Mouse (Mus musculus) 3134 (cell line): ENCODE data around the gene Tmem234.
A peak's percentile ranks its signal among the peaks of the same experiment; 100 is the strongest.

Experiments
- DNase-seq: peaks from one replicate; pipeline ENCODE4 v3.0.0-alpha.2; 2011; ENCODE audit warnings: low spot score; ENCODE audit not compliant: insufficient read length; ENCODE audit errors: extremely low read depth

Gene Tmem234

DNA sequence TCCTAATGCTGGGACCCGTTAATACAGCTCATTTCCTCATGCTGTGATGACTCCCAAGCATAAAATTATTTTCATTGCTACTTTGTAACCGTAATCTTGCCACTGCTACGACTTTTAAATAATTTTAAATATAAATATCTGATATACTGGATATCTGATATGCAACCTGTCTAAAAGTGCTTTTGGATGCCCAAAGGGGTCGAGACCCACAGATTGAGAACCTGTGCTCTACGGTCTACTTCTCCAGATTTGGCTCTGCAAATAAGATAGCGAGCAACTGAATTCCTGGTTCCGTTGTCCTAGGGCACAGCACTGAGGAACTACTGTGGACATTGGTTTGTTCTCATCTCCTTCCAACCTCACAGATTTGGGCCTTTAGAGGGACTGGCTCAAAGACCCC lies 22.8 kb upstream of the Tmem234 start:
- no peak for DNase-seq

DNA sequence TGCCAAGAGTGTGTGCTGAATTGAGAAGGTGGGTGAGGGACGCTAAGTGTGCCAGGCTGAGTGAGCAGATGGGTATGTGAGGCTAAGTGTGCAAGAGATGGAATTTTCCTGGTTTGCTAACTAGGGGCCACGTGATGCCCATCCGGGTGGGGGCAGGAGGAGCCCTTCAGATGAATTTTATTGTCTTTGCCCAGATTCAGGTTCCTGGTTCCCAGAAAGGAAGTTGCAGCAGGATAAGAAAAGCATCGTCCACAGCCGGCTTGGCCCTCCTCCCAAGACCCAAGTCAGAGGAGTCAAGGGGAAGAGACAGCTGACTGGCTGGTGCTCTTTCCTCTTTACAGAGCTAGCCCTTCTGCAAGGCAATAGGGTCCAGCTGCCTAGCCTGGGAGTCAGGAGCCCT lies 22.0 kb upstream of the Tmem234 start, which contains the start of gene Fam167b:
Gene Fam167b (minus strand): TSS at position 84 of the 400 bp plus-strand sequence.
- no peak for DNase-seq

DNA sequence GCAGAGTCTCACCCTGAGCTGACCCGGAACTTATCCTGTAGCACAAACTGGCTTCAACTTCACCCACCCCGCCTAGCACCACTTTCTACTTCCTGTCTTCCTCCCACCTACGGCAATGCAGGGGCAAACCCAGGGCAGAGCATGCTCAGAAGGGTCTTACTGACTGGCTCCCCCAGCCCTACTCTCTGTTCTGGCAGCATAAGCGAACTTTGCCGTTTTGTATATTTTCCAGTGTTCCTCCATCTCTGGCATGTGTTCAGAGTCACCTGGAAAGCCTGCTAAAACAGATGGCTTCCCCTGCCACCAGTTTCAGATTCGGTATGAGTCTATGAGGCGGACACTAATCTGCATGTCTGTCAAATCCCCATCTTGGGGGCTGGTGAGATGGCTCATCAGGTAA lies 20.1 kb upstream of the Tmem234 start:
- no peak for DNase-seq

DNA sequence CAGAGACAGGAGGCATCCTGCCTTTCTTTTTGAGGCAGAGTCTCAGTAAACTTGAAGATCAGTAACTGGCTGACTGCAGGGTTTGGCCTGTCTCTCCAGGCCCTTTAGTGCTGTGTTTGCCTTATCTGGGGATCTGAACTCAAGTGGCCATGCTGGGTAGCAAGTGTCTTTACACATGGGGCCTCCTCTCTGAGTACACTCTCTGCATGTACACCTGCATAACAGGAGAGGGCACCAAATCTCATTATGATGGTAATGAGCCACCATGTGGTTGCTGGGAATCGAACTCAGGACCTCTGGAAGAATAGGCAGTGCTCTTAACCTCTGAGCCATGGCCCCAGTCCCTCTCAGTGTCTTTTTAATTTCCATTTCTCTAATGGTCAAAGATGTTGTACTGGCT lies 18.2 kb upstream of the Tmem234 start:
- DNase-seq, result no peak

DNA sequence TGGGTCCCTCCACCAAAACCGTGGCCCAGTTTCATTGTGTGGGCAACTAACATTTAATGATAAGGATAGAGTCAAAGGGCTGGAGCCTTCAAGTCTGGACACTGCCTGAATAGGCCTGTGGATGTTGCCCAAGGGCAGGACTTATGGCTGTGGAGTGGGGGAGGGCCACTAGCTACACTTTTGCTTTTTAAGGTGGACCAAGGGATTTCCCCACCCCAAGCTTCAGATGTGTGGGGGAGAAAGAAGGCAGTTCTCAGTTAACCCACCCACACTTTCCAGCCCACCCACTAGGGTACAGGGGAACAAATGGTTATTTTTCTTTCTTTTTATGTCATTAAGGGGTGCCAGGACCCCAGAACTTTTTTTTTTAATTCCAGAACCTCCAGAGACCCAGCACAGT lies 16.1 kb upstream of the Tmem234 start:
- no peak for DNase-seq

DNA sequence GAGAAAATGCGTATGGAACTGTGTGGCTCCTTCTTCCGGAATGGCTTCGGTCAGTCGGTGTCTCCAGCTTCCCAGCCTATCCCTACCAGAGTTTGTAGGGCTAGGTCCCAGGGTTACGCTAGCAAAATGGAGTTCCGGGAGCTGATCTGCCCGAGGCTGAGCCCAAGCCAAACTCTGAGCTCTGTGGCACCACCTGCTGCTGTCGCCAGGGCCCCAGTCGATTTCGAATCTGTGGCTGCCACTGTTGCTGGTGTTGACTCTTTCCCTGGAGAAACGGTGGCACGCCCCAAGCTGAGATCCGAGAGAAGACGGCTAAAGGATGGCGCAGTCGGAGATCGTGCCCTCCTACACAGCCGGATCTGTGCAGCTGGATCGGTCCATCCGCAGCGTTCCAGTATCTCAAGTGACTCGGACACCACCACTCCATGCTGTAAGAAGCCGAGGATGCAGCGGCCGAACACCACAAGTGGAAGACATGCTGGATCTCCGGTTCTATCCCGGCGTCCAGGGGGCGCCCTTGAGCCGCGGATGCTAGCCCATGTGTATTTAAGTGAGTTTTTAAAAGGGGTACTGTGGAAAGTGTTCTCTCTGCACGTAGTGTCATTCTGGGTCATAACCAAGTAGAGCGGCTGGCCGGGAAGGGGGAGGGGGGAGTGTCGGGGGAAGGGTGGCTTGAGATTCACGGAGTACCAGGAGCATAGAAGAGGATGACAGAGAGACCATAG lies 15.4 kb upstream of the Tmem234 start:
- DNase-seq, result peak; percentile 17

DNA sequence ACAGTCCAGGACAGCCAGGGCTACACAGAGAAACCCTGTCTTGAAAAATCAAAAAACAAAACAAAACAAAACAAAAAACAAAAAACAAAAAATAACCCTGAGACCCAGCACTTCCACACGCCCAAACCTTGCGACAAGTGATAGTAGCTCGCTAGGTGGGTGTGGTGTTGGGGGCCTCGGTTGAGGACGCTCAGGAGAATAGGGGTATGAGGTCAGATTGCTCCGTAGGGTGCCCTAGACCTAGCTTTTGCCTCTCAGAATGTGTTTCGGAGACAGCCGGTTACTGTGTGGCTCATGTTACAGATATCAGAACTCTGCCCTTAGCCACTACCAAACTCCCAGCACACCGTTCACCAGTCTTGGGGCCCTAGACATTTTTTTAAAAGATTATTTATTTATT lies 14.7 kb upstream of the Tmem234 start:
- no peak for DNase-seq

DNA sequence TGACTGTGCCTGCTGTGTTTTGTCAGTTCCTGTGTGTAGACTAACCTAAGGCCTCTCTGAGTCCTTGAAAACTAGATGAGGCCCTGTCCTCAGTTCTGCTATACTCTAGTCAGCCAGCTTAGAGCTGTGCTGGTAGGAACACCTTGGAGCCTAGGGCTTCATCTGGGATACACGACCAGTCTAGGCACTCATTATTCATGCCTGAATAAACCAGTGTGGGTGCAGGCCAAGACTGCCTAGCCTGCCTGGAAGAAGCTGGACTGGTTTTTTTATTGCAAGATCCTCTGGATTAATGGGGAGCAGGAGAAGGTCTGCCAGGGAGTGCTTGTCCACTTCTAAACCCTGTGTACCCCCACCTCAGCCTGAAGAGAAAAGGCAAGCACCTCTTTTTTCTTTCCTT lies 13.5 kb upstream of the Tmem234 start:
- no peak for DNase-seq

DNA sequence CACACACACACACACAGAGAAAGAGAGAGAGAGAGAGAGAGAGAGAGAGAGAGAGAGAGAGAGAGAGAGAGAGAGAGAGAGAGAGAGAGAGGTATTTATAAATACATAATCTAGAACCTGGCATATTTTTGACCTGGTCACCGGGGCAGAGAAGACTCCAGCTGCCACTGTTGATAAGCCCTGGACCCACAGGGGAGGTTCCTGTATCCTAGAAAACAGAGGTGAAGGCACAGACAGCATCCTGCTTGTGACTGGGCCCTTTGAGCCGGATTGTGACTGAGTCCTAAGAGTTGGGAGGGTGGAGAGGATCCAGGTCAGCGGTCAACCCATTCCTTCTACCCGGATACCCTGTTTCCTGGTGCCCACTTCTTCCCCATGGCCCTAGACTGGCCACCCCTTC lies 11.6 kb upstream of the Tmem234 start:
- DNase-seq, result no peak

DNA sequence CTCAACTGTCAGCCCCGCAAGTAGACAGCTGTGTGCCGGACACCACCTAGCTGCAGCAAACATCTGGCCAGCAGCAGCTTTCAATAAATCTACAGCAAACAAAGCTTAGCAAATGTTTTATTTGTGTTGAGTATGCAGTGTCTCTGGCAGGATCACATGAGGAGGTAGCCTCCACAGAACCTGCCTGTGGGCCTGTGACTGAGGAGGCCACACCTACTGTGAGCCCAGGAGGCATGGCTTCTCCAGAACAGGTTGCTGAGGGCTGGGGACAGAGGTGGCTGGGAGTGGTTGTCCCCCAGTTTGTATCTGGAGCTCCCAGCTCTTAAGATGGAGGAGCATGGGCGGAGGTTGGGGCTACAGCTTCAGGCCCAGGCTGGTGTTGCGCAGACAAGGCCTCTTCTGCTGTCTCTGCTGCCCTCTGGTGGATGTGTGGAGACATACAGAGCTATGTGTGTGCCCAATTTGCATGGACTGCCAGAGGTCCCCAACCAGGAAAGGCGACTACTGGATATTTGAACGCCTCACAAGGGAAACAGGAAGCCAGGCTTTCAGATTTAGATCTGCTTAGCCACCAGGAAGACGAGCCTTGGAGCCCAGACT lies 8.1 kb downstream of the Tmem234 start:
- DNase-seq, result peak; percentile 59

DNA sequence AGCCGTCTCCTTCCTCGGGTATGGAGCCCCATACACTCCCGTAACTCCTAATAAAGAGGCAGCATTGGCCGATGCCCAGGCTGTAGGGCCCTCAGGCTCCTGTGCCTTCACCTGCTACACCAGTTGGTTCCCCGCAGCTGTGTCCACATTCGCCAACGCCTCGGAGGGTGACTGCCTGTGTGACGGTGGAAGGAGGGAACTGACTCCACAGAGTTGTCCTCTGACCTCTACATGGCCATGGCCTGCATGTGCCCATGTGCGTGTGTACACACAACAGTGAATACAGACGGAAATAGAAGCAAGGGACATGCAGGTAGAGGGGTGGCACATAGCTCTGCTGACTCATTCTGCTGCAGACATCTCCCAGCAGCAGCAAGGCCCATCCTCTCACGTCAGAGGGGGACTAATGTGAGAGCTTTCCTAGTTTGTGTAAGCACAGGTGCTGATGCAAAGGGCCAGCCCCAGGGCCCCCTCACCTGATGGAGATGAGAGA lies 8.7 kb downstream of the Tmem234 start:
- DNase-seq, result no peak

DNA sequence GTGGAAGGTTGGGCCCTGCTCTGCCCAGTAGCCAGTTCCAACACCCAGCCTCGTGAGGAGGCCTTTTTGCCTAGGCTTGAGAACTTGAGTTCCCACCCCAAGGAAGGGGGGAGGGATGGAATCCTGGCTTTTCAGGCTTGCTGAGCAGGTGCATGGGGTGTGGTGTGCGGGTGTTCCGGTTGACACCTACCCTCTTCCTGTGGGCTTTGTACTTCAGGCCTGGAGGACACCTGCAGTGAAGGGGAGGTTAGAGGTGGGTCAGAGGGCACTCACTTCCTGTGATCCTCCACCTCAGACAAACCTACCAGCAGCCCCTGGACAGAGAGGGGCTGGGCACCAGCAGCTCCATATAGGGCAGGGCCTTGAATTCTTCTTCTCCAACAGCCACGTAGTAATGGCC lies 9.6 kb downstream of the Tmem234 start:
- no peak for DNase-seq

DNA sequence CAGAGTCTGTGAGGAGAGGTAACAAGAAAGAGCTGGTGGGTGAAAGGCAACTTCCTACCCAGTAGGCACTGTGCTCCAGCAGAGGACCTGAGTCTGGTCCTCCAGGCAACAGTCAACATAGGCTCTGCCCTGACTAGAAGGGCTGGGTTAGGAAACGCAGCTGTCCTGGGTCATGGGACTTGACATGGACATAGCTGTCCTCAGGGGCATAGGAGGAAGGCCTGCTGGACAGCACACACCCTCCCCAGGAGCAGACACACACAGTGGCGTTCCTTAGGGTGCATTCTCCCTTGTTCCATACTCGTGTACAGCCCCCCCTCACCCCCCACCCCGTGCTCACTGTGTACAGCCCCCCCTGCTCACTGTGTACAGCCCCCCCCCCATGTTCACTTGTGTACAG lies 10.0 kb downstream of the Tmem234 start:
- DNase-seq, result no peak

DNA sequence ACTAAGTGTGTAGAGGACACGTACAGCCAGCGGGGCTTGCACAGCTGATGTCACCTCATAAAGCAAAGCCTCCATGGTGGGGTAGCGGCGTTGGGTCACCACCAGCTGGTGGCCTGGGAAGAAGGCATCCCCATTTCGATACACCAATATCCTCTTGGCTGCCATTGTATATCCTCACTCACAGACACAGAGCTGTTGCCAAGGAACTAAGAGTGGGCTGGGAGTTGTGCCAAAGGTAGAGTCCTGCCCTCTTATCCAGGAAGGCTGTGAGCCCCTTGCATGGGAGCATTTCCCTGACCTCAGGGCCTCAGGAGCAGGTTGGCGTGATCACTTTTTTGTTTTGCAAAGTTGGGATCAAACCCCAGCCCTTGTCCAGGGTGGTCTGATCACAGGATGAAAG lies 13.6 kb downstream of the Tmem234 start, which contains the start of gene Dcdc2b:
Gene Dcdc2b (minus strand): TSS at position 165 of the 400 bp plus-strand sequence.
- no peak for DNase-seq

DNA sequence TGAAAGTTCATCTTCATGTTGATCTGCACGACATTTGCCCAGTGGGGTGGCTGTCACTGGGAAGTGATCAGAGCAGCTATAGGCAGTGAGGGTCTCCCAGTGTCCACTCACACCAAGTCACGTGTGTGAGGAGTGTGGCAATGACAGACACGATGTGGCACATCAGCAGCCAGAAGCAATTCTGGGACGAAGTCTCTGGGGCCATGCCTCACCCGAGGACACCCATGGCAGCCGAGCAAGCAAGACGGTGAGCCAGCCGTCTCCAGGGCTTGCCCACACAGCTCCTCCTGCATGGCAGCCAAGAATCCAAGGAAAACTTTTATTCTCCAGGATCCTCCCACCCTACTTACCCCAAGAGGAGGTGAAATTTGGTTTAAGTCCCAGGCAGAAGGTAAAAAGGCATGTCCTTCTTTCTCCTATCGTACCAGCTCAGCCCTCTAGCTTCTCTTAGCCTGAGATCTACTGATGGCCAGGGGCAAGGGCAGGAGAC lies 15.4 kb downstream of the Tmem234 start:
- DNase-seq, result no peak

DNA sequence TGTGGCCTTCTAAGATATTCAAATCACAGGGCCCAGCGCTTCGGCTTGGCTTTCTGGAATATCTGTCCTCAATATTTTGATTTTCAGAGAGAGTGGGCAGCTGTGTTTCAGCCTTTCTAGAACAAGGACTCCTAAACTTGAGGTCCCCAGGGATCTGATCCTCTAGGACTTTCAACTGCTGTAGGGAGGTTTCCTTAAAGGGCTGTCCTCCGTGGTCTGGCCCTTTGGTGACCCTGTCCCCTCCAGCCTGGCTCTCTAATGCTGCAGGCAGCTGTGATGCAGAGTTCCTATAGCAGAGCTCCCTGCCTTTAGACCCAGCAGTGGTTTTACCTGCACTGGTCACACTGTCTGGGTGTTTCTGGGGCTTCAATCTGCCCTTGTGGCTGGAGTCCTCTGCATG lies 16.2 kb downstream of the Tmem234 start:
- no peak for DNase-seq

DNA sequence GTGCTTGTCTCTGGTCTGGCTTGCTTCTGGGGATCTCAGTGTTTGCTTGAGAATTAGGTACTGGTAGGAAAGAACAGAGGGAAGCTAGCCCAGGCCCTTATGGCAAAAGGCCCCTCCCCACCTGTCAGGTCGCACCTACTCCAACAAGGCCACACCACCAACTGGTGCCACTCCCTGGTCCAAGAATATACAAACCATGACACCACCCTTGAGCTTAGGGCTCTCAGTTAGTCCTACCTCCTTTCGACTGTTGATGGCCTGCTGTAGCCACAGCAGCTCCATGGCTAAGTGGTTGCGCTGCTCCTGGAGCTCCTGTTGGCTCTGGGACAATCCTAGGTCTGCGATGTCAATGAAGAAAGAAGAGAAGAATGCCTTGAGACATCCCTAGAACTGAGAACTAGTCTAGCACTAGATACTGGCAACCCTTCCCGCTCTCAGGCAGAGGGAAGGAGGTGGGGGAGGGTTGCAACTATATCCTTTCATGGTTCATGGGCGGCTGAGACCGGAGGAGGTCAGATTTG lies 16.7 kb downstream of the Tmem234 start:
- no peak for DNase-seq

DNA sequence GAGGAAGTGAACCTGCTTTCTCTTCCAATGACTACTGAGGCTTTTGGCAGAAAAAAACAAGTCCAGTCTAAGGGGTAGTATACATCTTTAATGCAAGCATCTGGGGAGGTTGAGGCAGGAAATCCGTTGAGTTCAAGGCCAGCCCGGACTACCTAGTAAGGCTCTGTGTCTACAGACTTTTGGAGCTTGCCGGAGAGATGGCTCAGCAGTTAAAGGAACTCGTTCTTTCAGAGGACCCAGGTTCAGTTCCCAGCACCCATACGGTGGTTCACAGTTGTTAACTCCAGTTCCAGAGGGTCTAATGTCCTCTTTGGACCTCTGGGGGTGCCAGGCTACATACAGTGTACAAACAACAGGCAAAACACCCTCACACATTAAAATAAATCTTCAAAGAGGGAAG lies 17.6 kb downstream of the Tmem234 start:
- no peak for DNase-seq

DNA sequence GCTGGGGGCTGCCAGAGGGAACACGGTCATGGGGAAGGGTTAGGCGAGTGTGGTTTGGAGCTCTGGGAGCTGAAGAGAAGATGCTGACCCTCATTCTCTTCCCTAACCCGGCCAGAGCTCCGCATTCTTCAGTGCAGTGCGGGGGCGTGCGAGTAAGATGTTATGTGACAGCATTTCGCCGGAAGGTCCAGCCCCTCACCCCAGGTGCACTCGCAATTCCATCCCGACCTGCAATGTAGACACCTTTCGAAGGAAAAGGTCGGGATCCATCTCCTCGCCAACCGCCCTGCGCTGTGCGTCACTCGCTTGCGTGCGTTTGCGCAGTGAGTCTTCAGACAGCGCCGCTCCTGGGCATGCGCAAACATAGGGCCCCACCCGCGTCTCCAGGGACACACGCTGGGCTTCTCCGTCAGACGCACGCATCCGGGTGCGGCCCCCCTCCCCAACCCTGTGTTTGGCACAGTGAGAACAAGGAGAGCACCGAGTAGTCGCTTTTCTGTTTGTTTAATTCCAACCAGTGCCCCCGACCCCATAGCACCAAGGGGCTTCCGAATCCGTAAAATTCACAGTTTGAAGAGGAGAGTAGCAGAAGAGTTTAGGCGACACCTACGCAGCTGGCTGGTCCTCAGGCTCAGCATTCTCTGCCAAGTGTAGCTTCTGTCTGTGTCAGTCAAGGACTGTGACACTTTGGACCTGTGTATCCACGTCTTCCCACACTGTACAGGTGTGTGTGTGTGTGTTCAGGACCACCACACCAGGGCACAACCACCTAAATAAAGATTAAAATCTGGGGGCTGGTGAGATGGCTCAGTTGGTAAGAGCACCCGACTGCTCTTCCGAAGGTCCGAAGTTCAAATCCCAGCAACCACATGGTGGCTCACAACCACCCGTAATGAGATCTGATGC lies 18.6 kb downstream of the Tmem234 start, which contains the start of gene Iqcc:
Gene Iqcc (minus strand): TSS at position 314 of the 906 bp plus-strand sequence.
- DNase-seq, result peak; percentile 87

DNA sequence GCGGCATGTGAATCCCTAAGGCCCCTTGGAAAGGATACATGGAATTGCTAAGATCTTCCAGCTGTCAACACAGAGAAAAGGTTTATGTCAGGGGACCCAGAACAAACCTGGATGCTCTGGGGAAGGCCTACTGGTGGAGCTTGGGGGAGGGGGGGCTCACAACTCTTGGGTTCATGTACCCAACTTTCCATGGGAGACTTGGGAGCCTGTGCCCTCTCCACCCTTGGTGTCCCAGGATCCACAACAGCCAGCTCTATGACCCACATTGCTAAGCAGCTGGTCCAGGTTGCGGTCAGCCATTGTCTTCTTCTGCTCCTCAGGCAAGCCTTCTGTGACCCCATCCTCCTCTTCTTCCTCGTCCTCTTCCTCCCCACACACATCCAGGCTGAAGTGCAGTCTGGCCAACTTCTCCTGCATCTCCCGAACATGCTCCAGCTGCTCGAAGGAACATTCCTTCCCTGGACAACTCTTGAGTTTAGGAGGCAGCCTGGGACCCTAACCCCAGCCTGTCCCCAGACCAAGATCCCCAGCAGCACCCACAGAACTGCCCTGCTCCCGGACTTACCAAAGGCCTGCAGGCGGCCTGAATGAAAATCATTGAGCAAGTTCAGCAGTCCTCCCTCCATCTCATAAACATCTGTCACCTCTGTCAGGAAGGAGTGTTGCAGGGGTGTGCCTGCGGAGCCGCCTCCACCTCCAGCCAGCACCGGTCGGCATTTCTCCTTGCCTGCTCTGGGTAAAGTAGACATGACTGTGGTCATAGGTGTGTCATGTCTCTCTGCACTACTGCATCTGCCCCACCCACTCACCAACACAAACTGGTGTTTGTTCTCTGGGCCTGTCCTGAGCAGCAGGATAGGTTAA lies 20.2 kb downstream of the Tmem234 start:
- DNase-seq, result no peak
